Mouse (Mus musculus) heart, embryonic 11.5 days (tissue): ENCODE data around the gene Basp1. TPM values are rescaled to one million over a fixed set of nuclear protein-coding genes. Genes with fewer than 3 reads are reported as not detected.

Experiments used
- ATAC-seq: fragments of 200-750 bp; cut with Nextera tagmentation; replicated peaks from 2 replicates; pipeline ENCODE4 v1.8.0; 2017; ENCODE audit warnings: moderate library complexity; ENCODE audit not compliant: insufficient number of reproducible peaks, low FRiP score, low TSS enrichment
- H3K27ac ChIP-seq: fragments of 300-500 bp; sonication (generic); 2 replicates; pipeline ENCODE4 v1.5.1; 2014; ENCODE audit warnings: mild to moderate bottlenecking, low read depth, low read length
- H3K27me3 ChIP-seq: fragments of 300-500 bp; sonication (generic); 2 replicates; pipeline ENCODE4 v1.6.1; 2014; ENCODE audit warnings: mild to moderate bottlenecking, low read length, mixed read lengths; ENCODE audit not compliant: control insufficient read depth, insufficient read depth
- H3K36me3 ChIP-seq: fragments of 300-500 bp; sonication (generic); 2 replicates; pipeline ENCODE4 v1.6.1; 2014; ENCODE audit warnings: mild to moderate bottlenecking, low read length, moderate library complexity, mixed read lengths; ENCODE audit not compliant: control insufficient read depth, insufficient read depth
- H3K4me1 ChIP-seq: fragments of 300-500 bp; sonication (generic); 2 replicates; pipeline ENCODE4 v1.6.1; 2014; ENCODE audit warnings: low read length; ENCODE audit not compliant: control insufficient read depth, insufficient read depth
- H3K4me2 ChIP-seq: fragments of 300-500 bp; sonication (generic); 2 replicates; pipeline ENCODE4 v1.6.1; 2014; ENCODE audit warnings: mild to moderate bottlenecking, moderate library complexity
- H3K4me3 ChIP-seq: fragments of 300-500 bp; sonication (generic); 2 replicates; pipeline ENCODE4 v1.5.1; 2014; ENCODE audit warnings: low read depth, low read length
- H3K9ac ChIP-seq: fragments of 300-500 bp; sonication (generic); 2 replicates; pipeline ENCODE4 v1.6.1; 2014; ENCODE audit warnings: mild to moderate bottlenecking, low read depth, low read length, moderate library complexity
- H3K9me3 ChIP-seq: fragments of 300-500 bp; sonication (generic); replicated peaks from 2 replicates; pipeline ENCODE4 v1.6.1; 2016; ENCODE audit warnings: low read length; ENCODE audit not compliant: control insufficient read depth
- WGBS: fragments of 180-500 bp; shearing (Covaris S2); extraction: QIAGEN DNeasy Blood & Tissue Kit; methylation state at CpG from one replicate; pipeline ENCODE4 v1.1.7; 2014; ENCODE audit not compliant: insufficient replicate concordance; 5-methylcytosine and 5-hydroxymethylcytosine counted together
- polyA plus RNA-seq: library from polyadenylated mRNA; unstranded; fragments of >200 nt; fragmentation: Nextera tagmentation; extraction: Ambion mirVana; gene quantifications from 2 replicates; pipeline ENCODE4 v1.2.1, GENCODE M21; 2014

Basp1 gene
- polyA plus RNA-seq, 1 experiment from 2014 or later, result 15.3 TPM

DNA sequence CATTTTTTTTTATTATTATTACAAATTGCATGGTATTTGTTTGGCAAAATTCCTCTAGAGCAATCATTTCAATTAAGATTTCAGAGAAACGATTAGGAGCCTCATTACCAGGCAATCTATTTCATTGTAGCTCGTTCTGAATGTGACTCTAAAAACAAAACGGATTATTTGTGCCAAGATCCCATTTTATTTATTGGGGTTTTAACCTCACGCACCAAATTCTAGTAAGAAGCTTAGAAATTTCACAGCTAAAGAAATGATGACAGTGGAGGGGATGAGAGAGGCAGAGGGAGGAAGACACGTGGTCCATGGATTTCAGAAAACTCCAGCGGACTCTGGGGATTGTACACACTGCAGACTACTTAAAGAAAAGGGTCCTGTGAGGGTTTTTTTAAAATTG lies 33.6 kb upstream of the Basp1 start:
- peaks cover 11% of the 10 kb centered on the region; the same call in 1 of the 2 replicates for H3K27me3 ChIP-seq
- H3K27ac ChIP-seq, result no peak overlapping the region
- H3K4me1 ChIP-seq, result no peaks in the 10 kb centered on the region
- no peaks in the 10 kb centered on the region for H3K9me3 ChIP-seq
- no peak overlapping the region for H3K4me3 ChIP-seq
- no peaks in the 10 kb centered on the region for H3K36me3 ChIP-seq
- 77% methylated on average over 6 of the region's 6 CpGs for WGBS
- H3K9ac ChIP-seq, result no peak overlapping the region
- ATAC-seq, result no peak
- no peak overlapping the region for H3K4me2 ChIP-seq

DNA sequence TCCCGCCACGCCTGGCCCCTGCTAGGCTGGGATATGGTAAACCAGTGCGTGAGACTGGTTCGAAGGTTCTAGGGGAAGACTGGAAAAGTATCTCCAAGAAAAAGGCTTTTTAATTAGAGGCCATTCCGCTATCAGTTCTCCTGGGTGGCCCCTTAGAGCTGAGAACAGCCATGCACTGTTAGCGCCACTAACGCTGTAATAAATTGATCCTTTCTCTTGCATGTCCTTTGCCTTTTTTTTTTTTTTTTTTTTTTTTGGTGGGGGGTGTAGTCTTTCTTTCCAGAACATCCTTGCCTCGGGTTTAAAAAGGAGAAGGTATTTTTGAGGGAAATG lies 32.6 kb upstream of the Basp1 start:
- Histone ChIP-seq H3K9ac (no peak overlapping the region), H3K4me3 (0 out of 2 replicates have a peak overlapping the region, but pooled peaks have one; percentile 1), H3K9me3 (no peaks in the 10 kb centered on the region), H3K27ac (no peak overlapping the region), H3K4me1 (no peaks in the 10 kb centered on the region), H3K27me3 (peaks cover 13% of the 10 kb centered on the region; the same call in 1 of the 2 replicates), H3K4me2 (peak overlapping the region; percentile 53), H3K36me3 (no peaks in the 10 kb centered on the region)
- 36% methylated on average over 8 of the region's 8 CpGs for WGBS
- ATAC-seq, result no peak

DNA sequence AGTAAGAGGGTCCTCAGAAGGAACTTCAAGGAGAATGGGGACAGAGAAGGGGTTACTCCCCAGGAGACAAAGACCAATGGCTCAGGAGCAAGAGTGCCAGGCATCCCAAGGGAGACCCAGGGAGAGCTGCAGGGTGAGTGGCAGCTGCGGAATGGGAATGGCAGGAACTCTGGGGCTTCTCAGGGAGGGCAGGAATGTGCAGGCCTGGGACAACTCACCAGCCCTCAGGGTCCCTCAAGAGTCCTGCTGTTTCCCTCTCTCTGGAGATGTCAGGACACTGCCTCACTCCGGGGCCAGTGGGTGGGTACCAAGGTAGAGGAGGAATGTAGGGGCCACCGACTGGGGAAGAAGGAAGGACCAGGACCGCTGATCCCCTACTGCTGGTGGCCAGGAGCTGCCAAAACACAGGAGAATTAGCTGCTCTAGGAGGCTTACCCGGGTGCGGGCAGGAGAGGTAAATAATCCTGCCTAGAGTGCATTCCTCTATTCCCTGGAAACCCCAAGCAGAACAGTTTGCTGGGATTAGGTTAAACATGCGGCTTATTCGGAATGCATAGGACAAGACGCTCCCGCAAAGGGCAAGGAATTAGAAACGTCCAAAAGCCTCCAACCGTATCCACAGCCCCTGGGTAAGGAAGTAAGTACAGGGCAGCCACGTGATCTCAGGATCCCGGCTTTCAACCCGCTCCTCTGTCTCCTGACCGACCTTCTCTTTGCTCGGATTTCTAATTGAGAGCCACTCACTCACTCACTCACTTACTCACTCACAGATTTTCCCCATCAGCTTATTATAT lies 32.0 kb upstream of the Basp1 start:
- no peaks in the 10 kb centered on the region for H3K4me1 ChIP-seq
- H3K27me3 ChIP-seq, result peaks cover 13% of the 10 kb centered on the region; the same call in 1 of the 2 replicates
- peak overlapping the region; percentile 53 for H3K4me2 ChIP-seq
- 9% methylated on average over 17 of the region's 17 CpGs for WGBS
- no peak for ATAC-seq
- no peaks in the 10 kb centered on the region for H3K36me3 ChIP-seq
- peak overlapping the region; percentile 1; the same call in 1 of the 2 replicates for H3K4me3 ChIP-seq
- no peak overlapping the region for H3K27ac ChIP-seq
- H3K9ac ChIP-seq, result no peak overlapping the region
- H3K9me3 ChIP-seq, result no peaks in the 10 kb centered on the region

DNA sequence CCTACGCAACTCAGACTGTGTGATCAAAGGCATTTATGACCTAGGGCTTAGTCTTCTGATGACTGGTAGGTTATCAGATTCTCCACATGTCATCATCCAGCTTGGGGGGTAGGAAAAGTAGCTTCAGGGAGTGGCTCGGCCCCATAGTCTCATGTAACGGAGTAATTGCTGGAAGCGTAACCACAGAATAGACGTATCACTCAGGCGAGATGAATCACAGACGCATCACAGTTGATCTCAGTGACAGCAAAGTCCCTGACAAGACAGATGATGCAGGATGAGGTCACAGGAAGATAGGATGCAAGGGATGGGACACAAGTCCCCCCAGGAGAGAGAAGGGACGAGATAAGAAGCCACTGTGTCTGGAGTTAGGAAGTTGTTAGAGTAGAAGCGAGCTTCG lies 30.6 kb upstream of the Basp1 start:
- Histone ChIP-seq H3K9ac (no peak overlapping the region), H3K4me1 (no peaks in the 10 kb centered on the region), H3K36me3 (no peaks in the 10 kb centered on the region), H3K4me2 (no peak overlapping the region), H3K9me3 (no peaks in the 10 kb centered on the region), H3K27me3 (peaks cover 13% of the 10 kb centered on the region; the same call in 1 of the 2 replicates), H3K27ac (no peak overlapping the region), H3K4me3 (no peak overlapping the region)
- ATAC-seq, result no peak
- WGBS, result 53% methylated on average over 10 of the region's 10 CpGs

DNA sequence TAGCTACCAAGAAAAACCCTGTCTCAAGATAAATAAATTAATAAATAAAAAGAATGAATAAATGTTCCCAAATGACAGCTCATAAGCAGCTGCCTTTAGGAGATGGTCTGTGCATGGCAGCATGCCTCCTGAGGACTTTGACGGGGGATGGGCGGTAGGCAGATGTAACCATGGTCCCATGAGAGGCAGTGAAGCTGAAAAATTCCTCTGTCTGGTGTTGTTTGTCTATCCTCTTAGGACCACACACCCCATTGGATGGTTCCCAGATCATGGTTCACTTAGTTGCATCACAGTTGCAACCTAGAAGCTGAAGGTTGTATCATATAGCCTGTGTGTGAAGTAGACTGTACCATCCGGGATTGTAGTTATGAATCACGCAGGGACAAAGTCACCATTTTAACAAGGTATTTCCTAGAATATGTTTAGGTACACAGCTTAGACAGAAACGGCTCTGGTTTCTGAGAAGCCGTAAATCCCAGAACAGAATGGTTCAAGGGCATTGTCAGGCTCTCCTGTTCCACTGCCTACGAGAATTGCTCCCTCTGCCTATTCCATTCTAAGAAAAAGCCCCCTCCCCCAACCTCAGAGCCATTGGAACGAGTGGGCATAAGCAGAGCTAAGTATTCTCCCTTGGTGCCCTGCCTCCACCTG lies 29.7 kb upstream of the Basp1 start:
- Histone ChIP-seq H3K9ac (no peak overlapping the region), H3K27me3 (peaks cover 13% of the 10 kb centered on the region; the same call in 1 of the 2 replicates), H3K4me2 (no peak overlapping the region), H3K4me1 (no peaks in the 10 kb centered on the region), H3K27ac (no peak overlapping the region), H3K9me3 (no peaks in the 10 kb centered on the region), H3K36me3 (no peaks in the 10 kb centered on the region), H3K4me3 (no peak overlapping the region)
- no peak for ATAC-seq
- WGBS, result 78% methylated on average over 8 of the region's 8 CpGs

DNA sequence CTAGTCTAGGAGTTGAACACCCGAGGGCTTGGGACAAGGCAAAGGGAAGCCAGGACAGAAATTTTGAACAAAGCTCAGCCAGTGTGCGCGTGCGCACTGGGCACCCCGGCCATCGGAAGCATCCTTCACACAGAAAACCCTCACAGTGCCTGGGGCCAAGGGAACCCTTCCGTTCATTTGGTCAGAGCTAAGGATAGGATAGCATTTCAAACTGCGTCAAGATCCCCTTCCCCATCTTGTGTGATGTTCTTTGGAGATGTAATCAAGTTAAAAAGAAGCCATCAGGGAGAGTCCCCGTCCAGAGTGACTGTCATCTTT lies 28.3 kb upstream of the Basp1 start:
- no peak for ATAC-seq
- Histone ChIP-seq H3K27me3 (peaks cover 13% of the 10 kb centered on the region; the same call in 1 of the 2 replicates), H3K27ac (no peak overlapping the region), H3K4me2 (no peak overlapping the region; the same call in 1 of the 2 replicates), H3K4me3 (no peak overlapping the region), H3K36me3 (no peaks in the 10 kb centered on the region), H3K9ac (no peak overlapping the region), H3K4me1 (no peaks in the 10 kb centered on the region), H3K9me3 (no peaks in the 10 kb centered on the region)
- WGBS, result 69% methylated on average over 9 of the region's 9 CpGs

DNA sequence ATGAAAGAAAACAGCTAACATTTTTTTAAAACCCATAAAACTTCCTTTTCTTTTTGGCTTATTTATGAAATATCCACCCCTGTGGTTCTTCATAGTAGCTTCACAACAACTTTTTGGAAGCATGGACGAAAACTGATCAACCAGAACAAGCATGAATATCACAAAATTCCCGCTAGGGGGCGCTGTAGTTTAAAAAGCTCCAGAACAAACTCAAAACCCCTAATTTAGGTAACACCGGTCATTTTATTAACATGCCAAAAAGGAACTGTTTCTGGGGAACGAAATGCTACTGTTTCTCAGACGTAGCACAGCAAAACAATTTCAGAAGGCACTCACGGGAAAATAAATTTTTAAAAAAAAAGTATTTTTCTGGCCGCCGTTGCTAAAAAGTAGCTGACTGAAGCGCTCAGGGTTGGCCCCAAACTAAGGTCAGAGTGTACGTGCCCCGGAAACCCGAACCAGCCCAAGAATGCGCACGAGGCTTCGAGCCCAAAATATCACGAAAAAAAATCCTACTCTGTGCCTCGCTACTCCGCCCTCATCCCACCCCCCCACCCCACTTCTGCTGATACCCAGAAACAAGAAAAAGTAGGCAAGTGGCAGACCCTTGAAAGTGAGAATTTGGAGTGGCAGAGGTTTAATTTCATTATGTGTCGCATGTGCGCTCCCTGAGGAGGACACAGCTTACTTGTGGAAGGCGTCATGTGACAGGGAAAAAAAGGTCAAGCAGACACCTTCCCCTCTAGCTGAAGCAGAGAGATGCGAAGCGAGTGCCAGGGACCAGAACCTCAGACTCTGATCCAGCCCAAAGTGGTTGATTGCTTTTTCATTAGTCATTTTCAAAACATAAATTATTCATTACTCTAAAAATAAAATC lies 27.7 kb upstream of the Basp1 start:
- Histone ChIP-seq H3K4me2 (peak overlapping the region; percentile 60), H3K36me3 (no peaks in the 10 kb centered on the region), H3K4me1 (no peaks in the 10 kb centered on the region), H3K27me3 (peaks cover 13% of the 10 kb centered on the region; the same call in 1 of the 2 replicates), H3K27ac (no peak overlapping the region), H3K4me3 (peak overlapping the region; percentile 9; the same call in 1 of the 2 replicates), H3K9ac (no peak overlapping the region), H3K9me3 (no peaks in the 10 kb centered on the region)
- ATAC-seq, result no peak
- WGBS, result 14% methylated on average over 24 of the region's 24 CpGs

DNA sequence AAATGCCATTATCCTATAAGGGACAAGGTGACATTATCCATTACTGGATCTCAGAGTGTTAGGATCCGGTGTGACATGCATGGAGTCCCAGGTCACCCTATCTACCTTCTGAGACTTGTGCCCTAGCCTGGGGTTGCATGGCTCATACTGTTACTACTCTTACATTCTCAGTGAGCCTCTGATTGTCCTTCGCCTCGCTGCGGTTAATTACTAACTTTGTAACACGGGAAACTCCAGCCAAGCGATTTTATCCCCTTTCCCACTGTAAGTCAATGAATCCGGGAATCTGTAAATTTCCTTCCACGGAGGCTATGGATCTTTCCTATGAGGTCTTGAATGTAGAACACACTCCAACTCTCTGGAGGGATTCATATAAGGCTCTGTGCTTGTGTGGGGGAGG lies 26.8 kb upstream of the Basp1 start:
- WGBS, result 76% methylated on average over 8 of the region's 8 CpGs
- H3K36me3 ChIP-seq, result no peaks in the 10 kb centered on the region
- H3K9ac ChIP-seq, result no peak overlapping the region
- ATAC-seq, result no peak
- no peak overlapping the region for H3K27ac ChIP-seq
- H3K27me3 ChIP-seq, result peaks cover 13% of the 10 kb centered on the region; the same call in 1 of the 2 replicates
- H3K4me1 ChIP-seq, result no peaks in the 10 kb centered on the region
- H3K4me2 ChIP-seq, result no peak overlapping the region
- H3K9me3 ChIP-seq, result no peaks in the 10 kb centered on the region
- no peak overlapping the region for H3K4me3 ChIP-seq
